Mouse (Mus musculus): ENCODE results near the gene Ngp. TPM values are rescaled to one million over a fixed set of nuclear protein-coding genes. Genes with fewer than 3 reads are reported as not detected.
"Not testable (repeated sequence)": the region's sequence is repeated elsewhere in the genome, so short reads cannot be mapped to it uniquely, and the experiment has no call there.

Ngp gene
- 9.6 and 13.1 TPM in 2 replicates for polyA plus RNA-seq (2014; fragmentation: Nextera tagmentation; extraction: Ambion mirVana)

DNA sequence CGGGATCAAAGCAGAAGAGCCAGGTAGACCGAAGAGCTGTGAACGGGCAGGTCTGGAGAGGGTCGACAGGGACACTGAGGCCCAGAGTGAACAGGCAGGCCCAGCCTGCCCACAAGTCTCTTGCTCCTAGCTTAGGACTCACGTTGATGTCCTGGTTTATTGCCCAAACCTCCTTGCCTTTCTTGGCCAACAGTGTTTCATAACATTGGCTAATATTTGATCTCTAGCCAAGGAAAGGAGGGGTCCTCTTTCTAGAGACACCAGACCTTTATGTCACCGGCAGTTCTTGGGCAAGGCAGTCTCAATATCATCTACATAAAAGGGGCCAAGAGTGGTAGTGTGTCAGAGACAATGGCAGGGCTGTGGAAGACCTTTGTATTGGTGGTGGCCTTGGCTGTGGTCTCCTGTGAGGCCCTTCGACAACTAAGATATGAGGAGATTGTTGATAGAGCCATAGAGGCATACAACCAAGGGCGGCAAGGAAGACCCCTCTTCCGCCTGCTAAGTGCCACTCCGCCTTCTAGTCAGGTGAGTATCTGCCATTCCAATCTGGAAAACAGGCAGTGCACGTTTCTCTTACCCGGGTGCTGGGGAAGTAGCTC lies at the start of gene Ngp:
Gene Ngp, plus strand, starts transcription at position 237 of the 602 bp plus-strand sequence.
- H3K36me3 ChIP-seq (ENCODE audit: control insufficient read depth, insufficient read depth, low read length) = no peaks in the 10 kb centered on the region
- H3K27ac ChIP-seq (ENCODE audit: low read length) = no peak within 1 kb of the TSS
- no peak within 1 kb of the TSS for H3K4me2 ChIP-seq (replicated peaks; ENCODE audit: low read depth, low read length)
- 88% methylated on average over 12 of the region's 12 CpGs for WGBS
- H3K9ac ChIP-seq (replicated peaks; ENCODE audit: low read depth, low read length) = no peak within 1 kb of the TSS
- no peaks in the 10 kb centered on the region for H3K4me1 ChIP-seq (ENCODE audit: control insufficient read depth, insufficient read depth, low read length)
- H3K27me3 ChIP-seq (ENCODE audit: control insufficient read depth, insufficient read depth, low read length) = no peaks in the 10 kb centered on the region
- no peaks in the 10 kb centered on the region for H3K9me3 ChIP-seq (ENCODE audit: control insufficient read depth, low read depth, low read length)
- H3K4me3 ChIP-seq (ENCODE audit: low read depth, low read length) = no peak within 1 kb of the TSS
- no peak for ATAC-seq (ENCODE audit: insufficient number of reproducible peaks, insufficient read depth, low FRiP score, low read depth)

DNA sequence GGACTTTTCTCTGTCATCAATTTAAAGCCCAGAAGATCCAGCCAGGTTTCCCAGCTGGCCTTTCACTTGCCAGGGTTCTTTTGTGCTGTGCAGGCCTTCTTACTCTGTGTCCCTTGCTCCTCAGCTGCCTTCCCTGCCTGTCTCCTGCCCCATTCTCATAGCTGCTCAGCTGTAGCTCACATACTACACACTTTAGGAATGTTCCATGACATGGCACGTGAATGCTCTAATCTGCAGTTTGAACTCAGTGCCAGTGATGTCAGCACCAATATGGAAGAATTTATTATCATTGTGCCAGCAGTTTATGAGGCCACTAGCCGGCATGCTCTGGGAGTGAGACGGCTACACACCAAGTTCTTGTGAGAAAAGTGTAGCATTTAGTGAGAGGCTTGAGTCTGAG lies 49.7 kb upstream of the Ngp start:
- Histone ChIP-seq H3K36me3 (ENCODE audit: control insufficient read depth, insufficient read depth, low read length) (peaks cover 22% of the 10 kb centered on the region), H3K4me1 (ENCODE audit: control insufficient read depth, insufficient read depth, low read length) (no peaks in the 10 kb centered on the region), H3K4me2 (replicated peaks; ENCODE audit: low read depth, low read length) (no peak overlapping the region), H3K9ac (replicated peaks; ENCODE audit: low read depth, low read length) (no peak overlapping the region), H3K27ac (ENCODE audit: low read length) (no peak overlapping the region), H3K27me3 (ENCODE audit: control insufficient read depth, insufficient read depth, low read length) (no peaks in the 10 kb centered on the region), H3K9me3 (ENCODE audit: control insufficient read depth, low read depth, low read length) (no peaks in the 10 kb centered on the region), H3K4me3 (ENCODE audit: low read depth, low read length) (no peak overlapping the region)
- ATAC-seq (ENCODE audit: insufficient number of reproducible peaks, insufficient read depth, low FRiP score, low read depth) = no peak
- WGBS = 87% methylated on average over 3 of the region's 3 CpGs

DNA sequence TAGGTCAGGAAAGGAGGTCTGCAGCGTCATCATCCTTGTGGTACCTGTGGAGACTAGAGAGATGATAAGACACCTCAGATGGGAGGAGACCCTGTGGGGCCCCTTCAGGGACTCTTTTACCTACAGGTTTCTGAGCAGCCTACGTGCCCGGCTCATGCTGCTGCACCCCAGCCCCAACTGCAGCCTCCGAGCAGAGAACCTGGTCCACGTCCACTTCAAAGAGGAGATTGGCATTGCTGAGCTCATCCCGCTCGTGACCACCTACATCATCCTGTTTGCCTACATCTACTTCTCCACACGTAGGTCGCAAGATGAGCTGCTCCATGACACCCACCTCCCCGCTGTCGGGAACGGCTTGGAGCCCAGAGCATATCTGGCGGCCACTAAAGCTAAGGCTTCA lies 45.7 kb upstream of the Ngp start:
- no peak overlapping the region for H3K4me2 ChIP-seq (replicated peaks; ENCODE audit: low read depth, low read length)
- no peaks in the 10 kb centered on the region for H3K9me3 ChIP-seq (ENCODE audit: control insufficient read depth, low read depth, low read length)
- no peak for ATAC-seq (ENCODE audit: insufficient number of reproducible peaks, insufficient read depth, low FRiP score, low read depth)
- peaks cover 22% of the 10 kb centered on the region for H3K36me3 ChIP-seq (ENCODE audit: control insufficient read depth, insufficient read depth, low read length)
- no peaks in the 10 kb centered on the region for H3K4me1 ChIP-seq (ENCODE audit: control insufficient read depth, insufficient read depth, low read length)
- H3K27ac ChIP-seq (ENCODE audit: low read length) = no peak overlapping the region
- H3K4me3 ChIP-seq (ENCODE audit: low read depth, low read length) = no peak overlapping the region
- H3K27me3 ChIP-seq (ENCODE audit: control insufficient read depth, insufficient read depth, low read length) = no peaks in the 10 kb centered on the region
- WGBS = 95% methylated on average over 13 of the region's 13 CpGs
- no peak overlapping the region for H3K9ac ChIP-seq (replicated peaks; ENCODE audit: low read depth, low read length)

DNA sequence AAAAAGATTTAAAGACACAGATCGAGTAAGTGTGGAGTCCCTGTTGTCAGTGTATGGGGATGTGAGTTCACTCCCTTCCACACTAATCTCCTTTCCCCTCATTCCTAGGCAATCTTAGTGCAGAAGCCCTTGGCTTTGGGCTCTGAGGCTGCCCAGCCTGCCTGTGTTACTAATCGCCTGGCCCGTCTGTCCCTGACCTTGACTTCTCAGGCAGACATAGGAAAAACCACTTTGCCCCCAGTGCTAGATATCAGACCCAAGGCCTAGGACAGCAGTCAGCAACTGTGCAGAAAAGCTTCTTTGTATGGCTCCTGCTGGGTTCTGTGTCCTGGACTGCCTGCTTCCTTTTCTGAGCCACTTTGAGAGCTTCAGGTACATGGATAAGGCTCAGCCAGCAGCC lies 43.9 kb upstream of the Ngp start:
- Histone ChIP-seq H3K4me1 (ENCODE audit: control insufficient read depth, insufficient read depth, low read length) (no peaks in the 10 kb centered on the region), H3K9ac (replicated peaks; ENCODE audit: low read depth, low read length) (no peak overlapping the region), H3K4me3 (ENCODE audit: low read depth, low read length) (no peak overlapping the region), H3K27me3 (ENCODE audit: control insufficient read depth, insufficient read depth, low read length) (no peaks in the 10 kb centered on the region), H3K27ac (ENCODE audit: low read length) (no peak overlapping the region), H3K9me3 (ENCODE audit: control insufficient read depth, low read depth, low read length) (no peaks in the 10 kb centered on the region), H3K36me3 (ENCODE audit: control insufficient read depth, insufficient read depth, low read length) (peaks cover 32% of the 10 kb centered on the region), H3K4me2 (replicated peaks; ENCODE audit: low read depth, low read length) (no peak overlapping the region)
- WGBS = 86% methylated on average over 3 of the region's 3 CpGs
- no peak for ATAC-seq (ENCODE audit: insufficient number of reproducible peaks, insufficient read depth, low FRiP score, low read depth)

DNA sequence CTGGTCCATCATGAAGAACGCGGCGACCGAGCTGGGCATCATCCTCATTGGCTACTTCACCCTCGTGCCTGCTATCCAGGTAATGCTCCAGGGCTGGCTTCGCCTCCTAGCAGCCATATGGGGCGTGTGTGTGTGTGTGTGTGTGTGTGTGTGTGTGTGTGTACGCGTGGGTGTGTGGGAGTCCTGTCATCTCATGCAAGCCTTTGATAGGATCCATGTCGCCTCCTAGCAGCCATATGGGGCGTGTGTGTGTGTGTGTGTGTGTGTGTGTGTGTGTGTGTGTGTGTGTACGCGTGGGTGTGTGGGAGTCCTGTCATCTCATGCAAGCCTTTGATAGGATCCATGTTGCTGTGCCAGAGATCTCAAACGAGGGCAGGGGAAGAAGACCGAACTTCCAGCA lies 41.9 kb upstream of the Ngp start:
- not testable (repeated sequence) for H3K4me2 ChIP-seq (replicated peaks; ENCODE audit: low read depth, low read length); H3K27me3 ChIP-seq (ENCODE audit: control insufficient read depth, insufficient read depth, low read length); H3K4me3 ChIP-seq (ENCODE audit: low read depth, low read length); ATAC-seq (ENCODE audit: insufficient number of reproducible peaks, insufficient read depth, low FRiP score, low read depth); H3K9ac ChIP-seq (replicated peaks; ENCODE audit: low read depth, low read length); H3K27ac ChIP-seq (ENCODE audit: low read length); H3K9me3 ChIP-seq (ENCODE audit: control insufficient read depth, low read depth, low read length); H3K4me1 ChIP-seq (ENCODE audit: control insufficient read depth, insufficient read depth, low read length)
- 80% methylated on average over 15 of the region's 15 CpGs for WGBS
- H3K36me3 ChIP-seq (ENCODE audit: control insufficient read depth, insufficient read depth, low read length) = peaks cover 37% of the 10 kb centered on the region

DNA sequence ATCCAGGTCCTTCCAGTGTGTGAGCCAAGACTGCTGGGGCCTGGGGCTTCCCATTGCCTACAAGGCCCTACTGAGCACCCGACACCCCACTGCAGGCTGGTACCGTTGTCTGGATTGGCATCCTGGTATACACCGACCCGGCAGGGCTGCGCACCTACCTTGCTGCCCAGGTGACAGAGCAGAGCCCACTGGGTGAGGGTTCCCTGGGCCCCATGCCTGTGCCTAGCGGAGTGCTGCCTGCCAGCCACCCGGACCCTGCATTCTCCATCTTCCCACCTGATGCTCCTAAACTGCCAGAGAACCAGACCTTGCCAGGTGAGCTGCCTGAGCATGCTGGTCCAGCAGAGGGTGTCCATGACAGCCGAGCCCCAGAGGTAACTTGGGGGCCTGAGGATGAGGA lies 40.2 kb upstream of the Ngp start:
- Histone ChIP-seq H3K4me3 (ENCODE audit: low read depth, low read length) (no peak overlapping the region), H3K36me3 (ENCODE audit: control insufficient read depth, insufficient read depth, low read length) (peaks cover 30% of the 10 kb centered on the region), H3K27ac (ENCODE audit: low read length) (no peak overlapping the region), H3K9ac (replicated peaks; ENCODE audit: low read depth, low read length) (no peak overlapping the region), H3K27me3 (ENCODE audit: control insufficient read depth, insufficient read depth, low read length) (no peaks in the 10 kb centered on the region), H3K4me1 (ENCODE audit: control insufficient read depth, insufficient read depth, low read length) (no peaks in the 10 kb centered on the region), H3K9me3 (ENCODE audit: control insufficient read depth, low read depth, low read length) (no peaks in the 10 kb centered on the region), H3K4me2 (replicated peaks; ENCODE audit: low read depth, low read length) (no peak overlapping the region)
- ATAC-seq (ENCODE audit: insufficient number of reproducible peaks, insufficient read depth, low FRiP score, low read depth) = no peak
- 92% methylated on average over 8 of the region's 8 CpGs for WGBS

DNA sequence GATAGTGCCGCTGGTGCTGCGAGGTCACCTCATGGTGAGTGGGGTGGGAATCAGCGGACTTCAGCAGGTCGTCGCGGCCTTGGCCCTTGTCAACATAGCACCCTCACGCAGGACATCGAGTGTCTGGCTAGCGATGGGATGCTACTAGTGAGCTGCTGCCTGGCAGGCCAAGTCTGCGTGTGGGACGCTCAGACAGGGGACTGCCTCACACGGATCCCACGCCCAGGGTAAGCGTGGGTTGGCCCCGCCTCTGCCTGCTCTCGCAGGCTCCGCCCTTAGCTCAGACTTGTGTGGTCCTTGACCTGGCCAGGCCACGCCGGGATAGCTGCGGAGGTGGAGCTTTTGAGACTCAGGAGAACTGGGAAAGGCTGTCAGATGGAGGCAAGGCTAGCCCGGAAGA lies 38.9 kb upstream of the Ngp start:
- Histone ChIP-seq H3K4me3 (ENCODE audit: low read depth, low read length) (no peak overlapping the region), H3K27ac (ENCODE audit: low read length) (no peak overlapping the region), H3K36me3 (ENCODE audit: control insufficient read depth, insufficient read depth, low read length) (peaks cover 41% of the 10 kb centered on the region), H3K27me3 (ENCODE audit: control insufficient read depth, insufficient read depth, low read length) (no peaks in the 10 kb centered on the region), H3K9ac (replicated peaks; ENCODE audit: low read depth, low read length) (no peak overlapping the region), H3K4me2 (replicated peaks; ENCODE audit: low read depth, low read length) (no peak overlapping the region), H3K4me1 (ENCODE audit: control insufficient read depth, insufficient read depth, low read length) (no peaks in the 10 kb centered on the region), H3K9me3 (ENCODE audit: control insufficient read depth, low read depth, low read length) (no peaks in the 10 kb centered on the region)
- WGBS = 25% methylated on average over 21 of the region's 21 CpGs
- peak; percentile 61; the same call in 1 of the 2 replicates for ATAC-seq (ENCODE audit: insufficient number of reproducible peaks, insufficient read depth, low FRiP score, low read depth)

DNA sequence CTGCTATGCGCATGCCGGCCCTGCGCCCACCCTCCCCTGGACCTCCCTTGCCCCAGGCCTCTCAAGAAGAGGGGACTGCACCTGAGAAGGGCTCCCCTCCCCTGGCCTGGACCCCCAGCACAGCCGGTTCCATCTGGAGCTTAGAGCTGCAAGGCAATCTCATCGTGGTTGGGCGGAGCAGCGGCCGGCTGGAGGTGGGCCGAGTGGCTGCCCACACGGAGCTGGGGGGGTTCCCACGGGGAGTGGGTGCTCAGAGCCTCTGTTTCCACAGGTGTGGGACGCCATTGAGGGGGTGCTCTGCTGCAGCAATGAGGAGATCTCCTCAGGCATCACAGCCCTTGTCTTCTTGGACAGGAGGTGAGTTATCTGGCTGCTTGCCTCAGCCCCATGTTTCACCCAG lies 38.3 kb upstream of the Ngp start:
- Histone ChIP-seq H3K4me1 (ENCODE audit: control insufficient read depth, insufficient read depth, low read length) (no peaks in the 10 kb centered on the region), H3K9me3 (ENCODE audit: control insufficient read depth, low read depth, low read length) (no peaks in the 10 kb centered on the region), H3K4me2 (replicated peaks; ENCODE audit: low read depth, low read length) (no peak overlapping the region), H3K27me3 (ENCODE audit: control insufficient read depth, insufficient read depth, low read length) (no peaks in the 10 kb centered on the region), H3K27ac (ENCODE audit: low read length) (no peak overlapping the region), H3K36me3 (ENCODE audit: control insufficient read depth, insufficient read depth, low read length) (peaks cover 47% of the 10 kb centered on the region), H3K4me3 (ENCODE audit: low read depth, low read length) (no peak overlapping the region), H3K9ac (replicated peaks; ENCODE audit: low read depth, low read length) (no peak overlapping the region)
- ATAC-seq (ENCODE audit: insufficient number of reproducible peaks, insufficient read depth, low FRiP score, low read depth) = 0 out of 2 replicates have a peak, but pooled peaks have one; percentile 21
- WGBS = 76% methylated on average over 12 of the region's 12 CpGs

DNA sequence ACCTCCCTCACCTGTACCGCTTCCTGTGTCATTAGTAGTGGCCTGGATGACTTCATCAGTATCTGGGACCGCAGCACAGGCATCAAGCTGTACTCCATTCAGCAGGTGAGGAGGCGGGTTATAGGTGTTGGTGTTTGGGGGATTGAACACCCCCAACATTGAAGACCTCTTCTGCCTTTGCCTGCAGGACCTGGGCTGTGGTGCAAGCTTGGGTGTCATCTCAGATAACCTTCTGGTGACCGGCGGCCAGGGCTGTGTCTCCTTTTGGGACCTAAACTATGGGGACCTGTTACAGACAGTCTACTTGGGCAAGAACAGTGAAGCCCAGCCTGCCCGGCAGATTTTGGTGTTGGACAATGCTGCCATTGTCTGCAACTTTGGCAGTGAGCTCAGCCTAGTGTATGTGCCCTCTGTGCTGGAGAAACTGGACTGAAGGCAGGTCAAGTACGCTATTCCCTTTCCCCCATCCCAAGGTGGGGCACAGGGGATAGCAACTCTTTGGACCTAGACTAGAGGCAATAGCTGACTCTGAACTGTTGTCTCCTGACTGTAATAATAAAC lies 35.1 kb upstream of the Ngp start:
- H3K9me3 ChIP-seq (ENCODE audit: control insufficient read depth, low read depth, low read length) = no peaks in the 10 kb centered on the region
- peaks cover 64% of the 10 kb centered on the region for H3K36me3 ChIP-seq (ENCODE audit: control insufficient read depth, insufficient read depth, low read length)
- 83% methylated on average over 7 of the region's 7 CpGs for WGBS
- no peak for ATAC-seq (ENCODE audit: insufficient number of reproducible peaks, insufficient read depth, low FRiP score, low read depth)
- H3K4me3 ChIP-seq (ENCODE audit: low read depth, low read length) = no peak overlapping the region
- H3K4me1 ChIP-seq (ENCODE audit: control insufficient read depth, insufficient read depth, low read length) = no peaks in the 10 kb centered on the region
- H3K27me3 ChIP-seq (ENCODE audit: control insufficient read depth, insufficient read depth, low read length) = no peaks in the 10 kb centered on the region
- H3K4me2 ChIP-seq (replicated peaks; ENCODE audit: low read depth, low read length) = no peak overlapping the region
- H3K9ac ChIP-seq (replicated peaks; ENCODE audit: low read depth, low read length) = no peak overlapping the region
- H3K27ac ChIP-seq (ENCODE audit: low read length) = no peak overlapping the region

Measured in stomach, embryonic 14.5 days (tissue).